Mouse (Mus musculus) midbrain, postnatal 0 days (tissue): ENCODE measurements at regions not wholly inside any gene's neighbourhood (a gene's known extent, or its start where the extent isn't known, plus 50 kb on each side); places are given as distances from the start of the nearest gene placed in this dataset.

Experiments
- ATAC-seq: fragments of 200-750 bp; cut with Nextera tagmentation; 2 replicates; pipeline ENCODE4 v1.8.0; 2017; ENCODE audit warnings: moderate number of reproducible peaks, mild to moderate bottlenecking, moderate TSS enrichment, moderate library complexity; ENCODE audit not compliant: low FRiP score
- DNase-seq: peaks from one replicate; pipeline ENCODE4 v3.0.0-alpha.2; 2015; ENCODE audit warnings: low spot score
- H3K27ac ChIP-seq: fragments of 300-500 bp; sonication (generic); 2 replicates; pipeline ENCODE4 v1.5.1; 2014; ENCODE audit warnings: low read depth, mild to moderate bottlenecking, low read length, mixed read lengths
- H3K27me3 ChIP-seq: fragments of 300-500 bp; sonication (generic); 2 replicates; pipeline ENCODE4 v1.6.1; 2014; ENCODE audit warnings: low read length, control low read depth, mixed read lengths; ENCODE audit not compliant: insufficient read depth
- H3K36me3 ChIP-seq: fragments of 300-500 bp; sonication (generic); 2 replicates; pipeline ENCODE4 v1.6.1; 2014; ENCODE audit warnings: low read length, control low read depth, mixed read lengths; ENCODE audit not compliant: insufficient read depth
- H3K4me1 ChIP-seq: fragments of 300-500 bp; sonication (generic); 2 replicates; pipeline ENCODE4 v1.6.1; 2014; ENCODE audit warnings: mild to moderate bottlenecking, control low read depth, antibody characterized with exemption, low read length, mixed read lengths; ENCODE audit not compliant: insufficient read depth
- H3K4me2 ChIP-seq: fragments of 300-500 bp; sonication (generic); 2 replicates; pipeline ENCODE4 v1.6.1; 2014; ENCODE audit warnings: low read depth, mild to moderate bottlenecking, low read length, mixed read lengths; ENCODE audit not compliant: poor library complexity, severe bottlenecking
- H3K4me3 ChIP-seq: fragments of 300-500 bp; sonication (generic); 2 replicates; pipeline ENCODE4 v1.5.1; 2014; ENCODE audit warnings: low read depth, mild to moderate bottlenecking, low read length, moderate library complexity
- H3K9ac ChIP-seq: fragments of 300-500 bp; sonication (generic); replicated peaks from 2 replicates; pipeline ENCODE4 v1.6.1; 2014; ENCODE audit warnings: mild to moderate bottlenecking, low read length, moderate library complexity, mixed read lengths; ENCODE audit not compliant: poor library complexity, severe bottlenecking
- H3K9me3 ChIP-seq: fragments of 300-500 bp; sonication (generic); 2 replicates; pipeline ENCODE4 v1.6.1; 2016; ENCODE audit warnings: low read length, control low read depth
- CTCF ChIP-seq: IDR thresholded peaks from 2 replicates; pipeline ENCODE4 v1.5.1; 2016; ENCODE audit warnings: antibody characterized with exemption, mild to moderate bottlenecking
- WGBS: fragments of 180-500 bp; shearing (Covaris S2); extraction: QIAGEN DNeasy Blood & Tissue Kit; methylation state at CpG from one replicate; pipeline ENCODE4 v1.1.7; 2014; 5-methylcytosine and 5-hydroxymethylcytosine counted together

DNA sequence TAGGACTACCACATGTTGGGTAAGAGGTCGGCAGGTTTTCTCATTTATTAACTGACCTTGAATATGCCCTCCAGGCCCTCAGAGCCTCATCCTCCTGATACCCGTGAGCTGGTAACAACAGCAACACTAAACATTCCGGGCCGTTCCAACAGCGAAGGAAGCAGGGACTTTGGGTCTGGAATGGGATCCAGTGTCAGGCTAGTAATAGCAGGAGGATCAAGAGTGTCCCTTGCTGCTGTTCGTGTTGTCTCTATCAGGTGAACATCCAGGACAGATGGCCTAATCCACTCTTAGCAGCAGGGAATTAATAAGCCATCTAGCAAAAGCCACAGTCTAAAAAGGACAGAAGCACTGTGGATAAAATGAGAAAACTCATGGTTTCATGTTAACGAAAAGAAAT, 106.7 kb downstream of the Cpeb2 start:
- no peak for TF ChIP-seq CTCF
- no peak overlapping the region for H3K4me3 ChIP-seq
- H3K27ac ChIP-seq, result no peak overlapping the region
- H3K4me1 ChIP-seq, result no peaks in the 10 kb centered on the region
- H3K4me2 ChIP-seq, result no peak overlapping the region
- H3K36me3 ChIP-seq, result no peaks in the 10 kb centered on the region
- DNase-seq (peak; percentile 41), ATAC-seq (no peak)
- no peak overlapping the region for H3K9ac ChIP-seq
- H3K9me3 ChIP-seq, result no peaks in the 10 kb centered on the region
- WGBS, result 82% methylated on average over 7 of the region's 7 CpGs
- no peaks in the 10 kb centered on the region for H3K27me3 ChIP-seq

DNA sequence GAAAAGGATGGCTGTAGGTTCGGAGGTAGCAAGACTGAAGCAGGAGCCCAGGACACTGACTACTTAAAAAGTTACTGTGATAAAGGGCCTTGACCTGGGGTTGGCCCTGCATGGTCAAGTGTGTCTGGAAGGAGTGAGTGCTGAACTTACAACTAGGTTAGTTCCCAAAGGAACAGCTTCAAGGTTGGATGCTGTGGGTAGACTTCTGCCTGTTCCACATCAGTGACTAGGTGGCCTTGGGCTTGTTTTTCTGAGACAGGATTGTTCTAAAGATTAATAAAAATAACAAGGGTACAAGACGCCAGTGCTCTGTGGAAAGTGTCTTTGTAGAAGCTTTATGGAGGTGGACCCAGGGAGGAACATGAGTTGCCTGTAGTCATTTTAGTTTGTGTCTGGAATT, 108.5 kb downstream of the Cpeb2 start:
- DNase-seq (no peak), ATAC-seq (no peak)
- Histone ChIP-seq H3K36me3 (no peaks in the 10 kb centered on the region), H3K9me3 (no peaks in the 10 kb centered on the region), H3K27me3 (no peaks in the 10 kb centered on the region), H3K4me1 (no peaks in the 10 kb centered on the region), H3K27ac (no peak overlapping the region), H3K4me2 (no peak overlapping the region), H3K9ac (no peak overlapping the region), H3K4me3 (no peak overlapping the region)
- TF ChIP-seq CTCF, result no peak
- 92% methylated on average over 2 of the region's 2 CpGs for WGBS

DNA sequence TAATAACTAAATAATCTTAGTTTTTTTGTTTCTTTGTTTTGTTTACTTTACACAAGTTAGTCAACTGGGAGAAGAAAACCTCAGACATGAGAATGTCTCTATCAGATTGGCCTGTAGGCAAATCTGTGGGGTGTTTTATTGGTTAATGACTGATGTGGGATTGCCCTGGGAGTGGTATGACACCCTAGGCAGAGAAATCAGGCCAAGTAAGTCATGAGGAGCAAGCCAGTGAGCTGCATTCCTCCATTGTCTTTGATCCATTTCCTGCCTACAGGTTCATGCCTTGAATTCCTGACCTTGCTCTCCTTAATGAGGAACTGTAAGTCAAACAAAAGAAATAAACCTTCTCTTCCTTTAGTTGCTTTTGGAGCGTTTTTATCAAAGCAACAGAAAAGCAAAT, 111.5 kb downstream of the Cpeb2 start:
- Histone ChIP-seq H3K36me3 (no peaks in the 10 kb centered on the region), H3K9ac (no peak overlapping the region), H3K27ac (no peak overlapping the region), H3K4me2 (no peak overlapping the region), H3K4me1 (no peaks in the 10 kb centered on the region), H3K27me3 (no peaks in the 10 kb centered on the region), H3K9me3 (no peaks in the 10 kb centered on the region), H3K4me3 (no peak overlapping the region)
- no peak for DNase-seq
- ATAC-seq, result no peak
- TF ChIP-seq CTCF, result no peak
- 96% methylated on average over 1 of the region's 1 CpGs for WGBS

DNA sequence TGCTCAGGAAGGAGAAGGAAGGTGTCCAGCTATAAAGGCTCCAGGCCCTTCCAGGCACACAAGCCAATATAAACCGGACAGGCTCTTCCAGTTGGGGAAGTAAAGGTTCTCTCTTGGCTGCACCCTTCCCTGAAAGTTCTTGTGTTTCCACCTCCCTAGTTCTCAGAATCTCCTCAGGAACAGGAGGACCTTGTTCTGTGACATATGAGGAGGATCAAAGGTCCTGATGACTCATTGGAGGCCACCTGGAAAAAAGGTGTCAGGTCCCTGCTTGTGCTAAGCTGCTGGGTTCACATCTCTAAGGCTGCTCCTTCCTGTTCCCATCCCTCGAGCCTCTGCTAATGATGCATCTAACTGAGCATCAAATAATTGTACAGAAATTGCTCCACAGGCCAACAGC, 118.0 kb downstream of the Cpeb2 start:
- no peaks in the 10 kb centered on the region for H3K36me3 ChIP-seq
- H3K4me3 ChIP-seq, result no peak overlapping the region
- ATAC-seq, result no peak
- H3K9me3 ChIP-seq, result no peaks in the 10 kb centered on the region
- no peak for DNase-seq
- H3K9ac ChIP-seq, result no peak overlapping the region
- no peak overlapping the region for H3K4me2 ChIP-seq
- no peak for TF ChIP-seq CTCF
- no peaks in the 10 kb centered on the region for H3K4me1 ChIP-seq
- WGBS, result 68% methylated on average over 2 of the region's 2 CpGs
- H3K27ac ChIP-seq, result no peak overlapping the region
- no peaks in the 10 kb centered on the region for H3K27me3 ChIP-seq

DNA sequence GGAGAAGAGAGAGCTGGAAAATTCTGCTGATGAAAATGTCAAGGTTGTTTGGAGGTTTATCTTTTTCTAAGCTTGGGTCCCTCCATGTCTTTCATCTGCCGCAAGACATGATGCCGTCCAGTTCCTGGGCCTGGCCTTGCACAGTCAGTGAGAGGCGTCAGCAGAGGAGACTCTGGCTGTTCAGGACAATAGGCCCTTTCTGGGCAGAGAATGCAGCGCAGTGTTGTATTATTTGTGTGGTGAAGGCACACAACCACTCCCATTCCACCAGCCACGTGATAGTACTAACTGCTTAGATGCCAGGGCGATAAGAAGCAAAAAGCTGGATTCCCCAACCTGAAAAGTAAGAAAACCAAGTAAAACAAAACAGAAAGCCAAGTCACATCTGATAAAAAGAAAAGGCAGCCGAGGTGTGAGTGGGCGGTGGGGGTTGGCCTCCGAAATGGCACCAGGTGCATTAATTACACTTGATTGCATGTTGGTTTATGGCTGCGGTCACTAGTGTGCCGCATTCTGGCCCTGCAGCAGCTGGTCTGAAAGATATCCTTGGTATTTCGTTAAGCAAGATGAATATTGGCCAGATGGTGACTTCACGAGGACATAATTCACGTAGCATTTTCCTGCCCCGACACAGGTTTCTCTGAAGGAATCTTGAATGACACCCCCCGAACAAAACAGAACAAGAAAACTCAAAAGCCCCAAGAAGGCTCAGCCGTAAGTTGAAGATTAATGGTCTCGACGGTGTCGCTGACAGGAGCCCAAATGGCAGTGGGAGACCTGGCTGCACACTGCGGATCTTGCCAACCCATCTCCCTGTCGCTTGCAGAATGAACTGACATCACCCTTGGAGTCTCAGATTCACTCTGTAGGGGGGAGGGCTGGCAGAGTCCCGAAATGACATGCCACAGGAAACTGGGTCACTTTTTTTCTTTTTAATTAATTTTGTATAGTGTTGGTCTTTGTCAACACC, 120.3 kb downstream of the Cpeb2 start:
- ATAC-seq (no peak), DNase-seq (peak; percentile 55)
- Histone ChIP-seq H3K27ac (no peak overlapping the region), H3K27me3 (no peaks in the 10 kb centered on the region), H3K4me1 (no peaks in the 10 kb centered on the region), H3K4me3 (no peak overlapping the region), H3K9me3 (no peaks in the 10 kb centered on the region), H3K9ac (no peak overlapping the region), H3K4me2 (no peak overlapping the region), H3K36me3 (no peaks in the 10 kb centered on the region)
- WGBS, result 78% methylated on average over 23 of the region's 23 CpGs
- TF ChIP-seq CTCF, result no peak

DNA sequence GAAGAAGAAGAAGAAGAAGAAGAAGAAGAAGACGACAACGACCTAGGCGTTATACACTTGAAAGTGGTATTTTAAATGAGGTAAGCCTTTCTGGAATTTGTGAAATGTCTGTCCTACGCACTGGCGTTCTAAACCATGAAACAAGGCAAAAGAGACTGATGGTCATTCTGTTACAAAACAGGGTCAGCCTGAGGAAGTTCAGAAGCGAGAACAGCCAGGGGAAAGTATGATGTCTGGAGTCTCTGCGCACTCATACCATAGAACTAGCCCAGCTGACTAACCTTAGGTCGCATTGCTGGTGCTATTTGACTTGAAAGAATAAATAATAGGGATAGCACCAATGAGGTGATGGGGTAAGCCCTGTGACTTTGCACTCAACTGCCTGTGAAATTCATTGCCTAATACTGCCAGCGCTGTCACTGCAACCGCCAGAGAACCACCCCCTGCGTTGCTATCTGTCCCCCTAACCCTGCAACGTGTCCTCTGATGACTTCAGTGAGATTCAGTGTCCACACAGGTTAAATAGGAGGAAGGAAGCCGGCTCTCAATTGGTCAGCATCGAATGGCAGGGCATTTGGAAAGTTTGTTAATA, 121.5 kb downstream of the Cpeb2 start:
- H3K4me2 ChIP-seq, result peak overlapping the region; percentile 52
- H3K9me3 ChIP-seq, result no peaks in the 10 kb centered on the region
- peak overlapping the region; percentile 21; the same call in 1 of the 2 replicates for H3K4me3 ChIP-seq
- H3K27me3 ChIP-seq, result no peaks in the 10 kb centered on the region
- H3K4me1 ChIP-seq, result no peaks in the 10 kb centered on the region
- 52% methylated on average over 14 of the region's 14 CpGs for WGBS
- H3K27ac ChIP-seq, result no peak overlapping the region; the same call in 1 of the 2 replicates
- no peak for ATAC-seq
- H3K9ac ChIP-seq, result no peak overlapping the region
- DNase-seq, result no peak
- no peak for TF ChIP-seq CTCF
- H3K36me3 ChIP-seq, result no peaks in the 10 kb centered on the region
